Mouse (Mus musculus) midbrain, embryonic 10.5 days (tissue): ENCODE measurements around the gene Ptges. TPM values are rescaled to one million over a fixed set of nuclear protein-coding genes. Genes with fewer than 3 reads are reported as not detected.
A peak's percentile ranks its signal among the peaks of the same experiment; 100 is the strongest.

Experiments
- DNase-seq: peaks from one replicate; pipeline ENCODE4 v3.0.0-alpha.2; 2017; ENCODE audit warnings: low spot score
- H3K27ac ChIP-seq: fragments of 300-500 bp; sonication (generic); replicated peaks from 2 replicates; pipeline ENCODE4 v1.5.1; 2016; ENCODE audit warnings: mild to moderate bottlenecking
- H3K27me3 ChIP-seq: fragments of 300-500 bp; sonication (generic); 2 replicates; pipeline ENCODE4 v1.6.1; 2016; ENCODE audit warnings: low read depth, mild to moderate bottlenecking; ENCODE audit not compliant: poor library complexity, severe bottlenecking
- H3K36me3 ChIP-seq: fragments of 300-500 bp; sonication (generic); 2 replicates; pipeline ENCODE4 v1.6.1; 2016; ENCODE audit warnings: mild to moderate bottlenecking, moderate library complexity
- H3K4me1 ChIP-seq: fragments of 300-500 bp; sonication (generic); 2 replicates; pipeline ENCODE4 v1.6.1; 2016
- H3K4me3 ChIP-seq: fragments of 300-500 bp; sonication (generic); 2 replicates; pipeline ENCODE4 v1.5.1; 2016; ENCODE audit warnings: mild to moderate bottlenecking, moderate library complexity
- H3K9me3 ChIP-seq: fragments of 300-500 bp; sonication (generic); replicated peaks from 2 replicates; pipeline ENCODE4 v1.6.1; 2016; ENCODE audit warnings: mild to moderate bottlenecking
- WGBS: fragments of 180-500 bp; shearing (Covaris S2); methylation state at CpG from one replicate; pipeline ENCODE4 v1.1.7; 2016; 5-methylcytosine and 5-hydroxymethylcytosine counted together
- polyA plus RNA-seq: library from polyadenylated mRNA; unstranded; fragments of >200 nt; fragmentation: Nextera tagmentation; extraction: Ambion mirVana; gene quantifications from 2 replicates; pipeline ENCODE4 v1.2.1, GENCODE M21; 2016

Ptges gene
- polyA plus RNA-seq, 1 experiment from 2014 or later: 9.7 TPM

GRCm38 (mm10) chr2:30852771-30853313 is 76.8 kb downstream of the Ptges start:
- WGBS: 51% methylated on average over 20 of the region's 20 CpGs
- no peak overlapping the region for H3K4me3 ChIP-seq
- DNase-seq: no peak
- H3K27ac ChIP-seq: no peak overlapping the region; the same call in 1 of the 2 replicates
- no peaks in the 10 kb centered on the region for H3K27me3 ChIP-seq
- peaks cover 53% of the 10 kb centered on the region for H3K4me1 ChIP-seq
- no peaks in the 10 kb centered on the region for H3K36me3 ChIP-seq
- no peaks in the 10 kb centered on the region for H3K9me3 ChIP-seq

DNA sequence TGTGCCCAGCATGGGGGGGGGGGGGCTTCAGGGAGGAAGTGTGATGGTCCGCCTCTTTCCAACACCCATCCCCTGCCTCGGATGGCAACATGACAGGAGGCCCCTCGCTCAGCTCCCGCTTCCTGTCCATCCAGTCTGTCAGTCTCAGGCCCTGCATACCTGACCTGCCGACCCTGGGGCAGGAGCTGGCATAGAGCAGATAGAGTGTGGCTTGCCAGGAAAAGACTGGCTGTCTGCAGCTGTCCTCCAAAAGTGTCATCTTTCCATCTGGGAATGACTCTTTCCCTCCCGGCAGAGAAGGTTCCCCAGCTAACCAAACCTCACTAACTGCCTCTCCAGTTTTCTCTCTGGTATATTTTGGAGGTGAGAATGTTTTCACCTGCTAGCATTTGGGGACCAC is 79.1 kb downstream of the Ptges start:
- Histone ChIP-seq H3K36me3 (no peaks in the 10 kb centered on the region), H3K27me3 (peaks cover 17% of the 10 kb centered on the region), H3K4me1 (peaks cover 58% of the 10 kb centered on the region), H3K9me3 (no peaks in the 10 kb centered on the region), H3K4me3 (no peak overlapping the region), H3K27ac (no peak overlapping the region)
- no peak for DNase-seq
- WGBS: 64% methylated on average over 6 of the region's 6 CpGs

DNA sequence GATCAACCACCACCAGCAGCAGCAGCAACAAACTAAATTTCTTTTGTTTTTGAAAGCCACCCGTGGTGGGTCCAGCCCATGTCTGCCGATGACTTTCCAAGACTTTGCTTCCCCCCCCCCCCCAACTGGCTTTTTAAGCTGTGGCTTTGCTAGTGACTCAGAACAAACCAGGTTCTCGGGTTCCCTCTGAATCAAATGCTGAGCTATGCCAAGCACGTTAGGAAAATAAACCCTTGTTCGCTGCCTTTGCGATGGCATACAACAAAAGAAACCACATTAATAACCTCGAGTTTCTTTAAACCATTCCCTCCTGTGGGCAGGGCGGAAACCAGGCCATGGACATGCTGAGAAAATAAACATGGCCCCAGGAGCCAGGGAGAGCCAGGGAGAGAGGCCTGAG is 81.5 kb downstream of the Ptges start:
- Histone ChIP-seq H3K9me3 (no peaks in the 10 kb centered on the region), H3K4me1 (peaks cover 50% of the 10 kb centered on the region), H3K4me3 (no peak overlapping the region), H3K27ac (no peak overlapping the region), H3K27me3 (peaks cover 39% of the 10 kb centered on the region), H3K36me3 (no peaks in the 10 kb centered on the region)
- WGBS: 69% methylated on average over 8 of the region's 8 CpGs
- DNase-seq: no peak

DNA sequence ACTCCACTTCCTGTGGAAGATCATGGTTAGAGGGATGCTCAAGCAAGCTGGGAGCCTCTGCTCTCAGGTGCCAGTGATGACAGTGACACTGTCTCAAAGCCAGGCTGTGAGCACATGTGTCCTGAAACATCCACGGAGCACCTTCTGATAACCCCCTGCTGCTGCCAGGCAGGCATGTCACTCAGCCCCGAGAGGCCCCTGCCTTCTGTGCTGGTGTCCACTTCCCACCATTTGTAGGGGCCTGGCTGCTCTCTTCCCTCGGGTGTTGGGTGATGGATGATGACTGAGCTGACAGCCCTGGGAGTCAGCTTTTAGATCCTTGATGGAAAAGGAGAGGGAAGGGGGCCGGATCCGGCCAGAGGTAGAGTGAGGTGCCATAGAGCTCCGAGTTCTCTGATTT is 82.9 kb downstream of the Ptges start:
- no peak for DNase-seq
- H3K9me3 ChIP-seq: no peaks in the 10 kb centered on the region
- peak overlapping the region; percentile 76 for H3K4me3 ChIP-seq
- H3K27ac ChIP-seq: no peak overlapping the region
- 47% methylated on average over 6 of the region's 6 CpGs for WGBS
- H3K27me3 ChIP-seq: peaks cover 39% of the 10 kb centered on the region
- H3K36me3 ChIP-seq: no peaks in the 10 kb centered on the region
- peaks cover 38% of the 10 kb centered on the region for H3K4me1 ChIP-seq

GRCm38 (mm10) chr2:30846236-30846635 is 83.4 kb downstream of the Ptges start:
- 73% methylated on average over 8 of the region's 8 CpGs for WGBS

GRCm38 (mm10) chr2:30845152-30846070 is 84.3 kb downstream of the Ptges start:
- peak; percentile 54 for DNase-seq
- Histone ChIP-seq H3K27ac (peak overlapping the region; percentile 86), H3K36me3 (no peaks in the 10 kb centered on the region), H3K4me3 (peak overlapping the region; percentile 76), H3K4me1 (peaks cover 29% of the 10 kb centered on the region), H3K27me3 (peaks cover 39% of the 10 kb centered on the region), H3K9me3 (no peaks in the 10 kb centered on the region)
- WGBS: 2% methylated on average over 80 of the region's 80 CpGs

More at GRCm38 (mm10) chr2:30846236-30846635, 83.4 kb downstream of the Ptges start:
- no peak for DNase-seq
- Histone ChIP-seq H3K27me3 (peaks cover 39% of the 10 kb centered on the region), H3K27ac (peak overlapping the region; percentile 86; the same call in 1 of the 2 replicates), H3K9me3 (no peaks in the 10 kb centered on the region), H3K4me3 (peak overlapping the region; percentile 76), H3K4me1 (peaks cover 38% of the 10 kb centered on the region), H3K36me3 (no peaks in the 10 kb centered on the region)

- Histone ChIP-seq H3K9me3 (no peaks in the 10 kb centered on the region), H3K4me3 (no peak overlapping the region), H3K4me1 (peaks cover 24% of the 10 kb centered on the region), H3K27me3 (peaks cover 39% of the 10 kb centered on the region), H3K27ac (no peak overlapping the region), H3K36me3 (no peaks in the 10 kb centered on the region)
- WGBS: 65% methylated on average over 10 of the region's 10 CpGs
- DNase-seq: no peak
These were observed 87.0 kb downstream of the Ptges start for GRCm38 (mm10) chr2:30842615-30843014.

Other genes starting within 250 kb of the Ptges start
- 3.5 and 4.0 TPM in 2 replicates for gene 1700001O22Rik, start 126.2 kb downstream of the Ptges start, polyA plus RNA-seq
- gene Ntmt1, start 122.0 kb downstream of the Ptges start, polyA plus RNA-seq: 126 and 127 TPM in 2 replicates
- gene Asb6, start 99.5 kb downstream of the Ptges start, polyA plus RNA-seq: 43.9 and 45.8 TPM in 2 replicates
- gene Prrx2, start 94.9 kb downstream of the Ptges start, polyA plus RNA-seq: 22.3 and 29.5 TPM in 2 replicates
- gene Tor1b, start 23.1 kb upstream of the Ptges start, polyA plus RNA-seq: 21.9 and 22.4 TPM in 2 replicates
- 90.6 and 94.5 TPM in 2 replicates for gene Tor1a, start 38.1 kb upstream of the Ptges start, polyA plus RNA-seq
- 63.3 and 71.9 TPM in 2 replicates for gene BC005624, start 52.3 kb upstream of the Ptges start, polyA plus RNA-seq
- gene Usp20, start 52.4 kb upstream of the Ptges start, polyA plus RNA-seq: 19.8 and 27.6 TPM in 2 replicates
- 11.8 and 14.3 TPM in 2 replicates for gene Fnbp1, start 212.1 kb upstream of the Ptges start, polyA plus RNA-seq
- gene Gpr107, start 222.5 kb upstream of the Ptges start, polyA plus RNA-seq: 33.8 and 39.0 TPM in 2 replicates